Mouse (Mus musculus): ENCODE measurements around the gene Arhgdib. TPM values are rescaled to one million over a fixed set of nuclear protein-coding genes. Genes with fewer than 3 reads are reported as not detected.
"Not testable (repeated sequence)": the region's sequence is repeated elsewhere in the genome, so short reads cannot be mapped to it uniquely, and the experiment has no call there.

Gene Arhgdib
- polyA plus RNA-seq, 1 experiment = 3.0 TPM

- no peaks in the 10 kb centered on the region for H3K36me3 ChIP-seq (ENCODE audit: control insufficient read depth, insufficient read depth, low read length, poor library complexity, severe bottlenecking)
- H3K4me3 ChIP-seq (ENCODE audit: low read depth, low read length) = no peak overlapping the region
- no peak for TF ChIP-seq EP300 (IDR thresholded peaks at IDR 0.05; ENCODE audit: insufficient read depth, low read depth, low read length)
- TF ChIP-seq CTCF (IDR thresholded peaks at IDR 0.05; ENCODE audit: low read depth, low read length) = no peak
- no peak for TF ChIP-seq POLR2A (IDR thresholded peaks at IDR 0.05; ENCODE audit: insufficient read depth, low read length)
- no peak overlapping the region for H3K9ac ChIP-seq (ENCODE audit: low read depth, poor library complexity, severe bottlenecking)
- H3K27me3 ChIP-seq (ENCODE audit: control insufficient read depth, insufficient read depth, low read length, poor library complexity, severe bottlenecking) = no peaks in the 10 kb centered on the region
- no peaks in the 10 kb centered on the region for H3K9me3 ChIP-seq (replicated peaks; ENCODE audit: control insufficient read depth, insufficient read depth, low read length, poor library complexity, severe bottlenecking)
- no peaks in the 10 kb centered on the region for H3K4me1 ChIP-seq (ENCODE audit: control insufficient read depth, insufficient read depth, low read length)
- no peak overlapping the region for H3K27ac ChIP-seq (ENCODE audit: insufficient read depth, low read length)
Measured at GRCm38 (mm10) chr6:136986019-136986418, 44.3 kb upstream of the Arhgdib start.

- Histone ChIP-seq H3K4me1 (ENCODE audit: control insufficient read depth, insufficient read depth, low read length) (no peaks in the 10 kb centered on the region), H3K27me3 (ENCODE audit: control insufficient read depth, insufficient read depth, low read length, poor library complexity, severe bottlenecking) (no peaks in the 10 kb centered on the region), H3K36me3 (ENCODE audit: control insufficient read depth, insufficient read depth, low read length, poor library complexity, severe bottlenecking) (no peaks in the 10 kb centered on the region), H3K9ac (ENCODE audit: low read depth, poor library complexity, severe bottlenecking) (no peak overlapping the region), H3K27ac (ENCODE audit: insufficient read depth, low read length) (no peak overlapping the region), H3K9me3 (replicated peaks; ENCODE audit: control insufficient read depth, insufficient read depth, low read length, poor library complexity, severe bottlenecking) (no peaks in the 10 kb centered on the region), H3K4me3 (ENCODE audit: low read depth, low read length) (no peak overlapping the region)
- no peak for TF ChIP-seq POLR2A (IDR thresholded peaks at IDR 0.05; ENCODE audit: insufficient read depth, low read length)
- TF ChIP-seq EP300 (IDR thresholded peaks at IDR 0.05; ENCODE audit: insufficient read depth, low read depth, low read length) = no peak
- no peak for TF ChIP-seq CTCF (IDR thresholded peaks at IDR 0.05; ENCODE audit: low read depth, low read length)
Measured at GRCm38 (mm10) chr6:136983201-136983600, 41.5 kb upstream of the Arhgdib start.

GRCm38 (mm10) chr6:136982581-136982980 is 40.9 kb upstream of the Arhgdib start:
- Histone ChIP-seq H3K27ac (ENCODE audit: insufficient read depth, low read length) (no peak overlapping the region), H3K9ac (ENCODE audit: low read depth, poor library complexity, severe bottlenecking) (no peak overlapping the region), H3K36me3 (ENCODE audit: control insufficient read depth, insufficient read depth, low read length, poor library complexity, severe bottlenecking) (no peaks in the 10 kb centered on the region), H3K9me3 (replicated peaks; ENCODE audit: control insufficient read depth, insufficient read depth, low read length, poor library complexity, severe bottlenecking) (no peaks in the 10 kb centered on the region), H3K4me1 (ENCODE audit: control insufficient read depth, insufficient read depth, low read length) (no peaks in the 10 kb centered on the region), H3K4me3 (ENCODE audit: low read depth, low read length) (no peak overlapping the region), H3K27me3 (ENCODE audit: control insufficient read depth, insufficient read depth, low read length, poor library complexity, severe bottlenecking) (no peaks in the 10 kb centered on the region)
- TF ChIP-seq EP300 (IDR thresholded peaks at IDR 0.05; ENCODE audit: insufficient read depth, low read depth, low read length) = no peak
- no peak for TF ChIP-seq POLR2A (IDR thresholded peaks at IDR 0.05; ENCODE audit: insufficient read depth, low read length)
- no peak for TF ChIP-seq CTCF (IDR thresholded peaks at IDR 0.05; ENCODE audit: low read depth, low read length)

DNA sequence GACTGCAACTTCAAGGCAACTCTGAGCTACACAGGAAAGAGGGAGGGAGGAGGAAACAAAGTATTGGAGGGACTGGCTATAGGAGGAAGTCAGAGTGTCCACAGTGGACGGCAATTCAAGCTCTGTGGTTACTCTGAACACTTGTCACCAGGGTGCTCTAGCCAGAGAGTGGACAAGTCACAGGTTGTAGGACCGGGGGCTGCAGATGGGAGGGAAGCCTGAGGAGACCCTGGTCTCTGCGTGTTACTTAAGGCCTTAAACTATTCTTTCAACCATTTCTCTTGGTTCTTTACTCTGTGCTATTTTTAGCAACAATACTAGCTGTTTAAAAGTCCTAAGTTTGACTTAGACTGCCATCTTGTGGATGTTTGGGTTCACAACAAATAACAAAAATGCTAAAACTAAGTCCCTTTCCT is 38.6 kb upstream of the Arhgdib start:
- Histone ChIP-seq H3K9ac (ENCODE audit: low read depth, poor library complexity, severe bottlenecking) (no peak overlapping the region), H3K27ac (ENCODE audit: insufficient read depth, low read length) (no peak overlapping the region), H3K9me3 (replicated peaks; ENCODE audit: control insufficient read depth, insufficient read depth, low read length, poor library complexity, severe bottlenecking) (no peaks in the 10 kb centered on the region), H3K27me3 (ENCODE audit: control insufficient read depth, insufficient read depth, low read length, poor library complexity, severe bottlenecking) (no peaks in the 10 kb centered on the region), H3K4me3 (ENCODE audit: low read depth, low read length) (no peak overlapping the region), H3K36me3 (ENCODE audit: control insufficient read depth, insufficient read depth, low read length, poor library complexity, severe bottlenecking) (no peaks in the 10 kb centered on the region), H3K4me1 (ENCODE audit: control insufficient read depth, insufficient read depth, low read length) (no peaks in the 10 kb centered on the region)
- TF ChIP-seq CTCF (IDR thresholded peaks at IDR 0.05; ENCODE audit: low read depth, low read length) = no peak
- no peak for TF ChIP-seq EP300 (IDR thresholded peaks at IDR 0.05; ENCODE audit: insufficient read depth, low read depth, low read length)
- TF ChIP-seq POLR2A (IDR thresholded peaks at IDR 0.05; ENCODE audit: insufficient read depth, low read length) = no peak

DNA sequence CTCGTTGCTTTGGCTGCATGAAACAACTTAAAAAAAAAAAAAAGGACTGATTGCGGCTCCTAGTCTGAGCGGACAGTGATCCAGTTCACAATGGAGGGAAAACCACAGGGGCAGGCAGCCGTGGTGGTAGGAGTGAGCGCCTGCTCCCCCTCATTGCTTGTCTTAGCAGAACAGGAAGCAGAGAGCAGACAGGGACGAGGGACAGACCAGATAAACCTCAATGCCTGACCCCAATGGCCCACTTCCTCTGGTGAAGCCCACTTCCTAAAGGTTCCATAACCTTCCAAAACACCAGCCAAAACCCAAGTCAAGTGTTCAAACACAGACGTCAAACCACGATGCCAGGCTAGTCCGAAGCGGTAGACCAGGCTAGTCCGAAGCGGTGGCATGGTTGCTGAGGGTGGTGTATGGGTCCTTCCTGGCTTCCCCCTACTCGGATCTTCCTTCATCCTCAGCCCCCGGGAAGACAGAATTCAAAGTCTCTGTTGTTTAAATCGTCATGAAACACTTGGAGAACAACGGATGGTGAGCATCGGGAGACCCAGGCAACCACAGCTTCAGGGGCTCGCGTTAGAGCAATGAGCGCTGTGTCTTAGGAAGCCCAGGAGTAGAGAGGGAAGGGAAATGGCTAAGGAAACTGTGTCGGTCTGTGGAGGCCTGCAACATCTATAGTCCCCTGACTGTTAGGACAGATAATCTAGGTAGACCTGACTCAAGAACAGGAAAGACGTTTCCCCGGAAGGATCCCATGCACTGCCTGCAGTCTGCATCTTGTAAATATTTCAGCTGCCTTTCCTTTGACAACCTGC is 37.8 kb upstream of the Arhgdib start:
- Histone ChIP-seq H3K4me1 (ENCODE audit: control insufficient read depth, insufficient read depth, low read length) (no peaks in the 10 kb centered on the region), H3K36me3 (ENCODE audit: control insufficient read depth, insufficient read depth, low read length, poor library complexity, severe bottlenecking) (no peaks in the 10 kb centered on the region), H3K27ac (ENCODE audit: insufficient read depth, low read length) (no peak overlapping the region), H3K27me3 (ENCODE audit: control insufficient read depth, insufficient read depth, low read length, poor library complexity, severe bottlenecking) (no peaks in the 10 kb centered on the region), H3K9me3 (replicated peaks; ENCODE audit: control insufficient read depth, insufficient read depth, low read length, poor library complexity, severe bottlenecking) (no peaks in the 10 kb centered on the region), H3K4me3 (ENCODE audit: low read depth, low read length) (no peak overlapping the region), H3K9ac (ENCODE audit: low read depth, poor library complexity, severe bottlenecking) (no peak overlapping the region)
- no peak for TF ChIP-seq CTCF (IDR thresholded peaks at IDR 0.05; ENCODE audit: low read depth, low read length)
- no peak for TF ChIP-seq POLR2A (IDR thresholded peaks at IDR 0.05; ENCODE audit: insufficient read depth, low read length)
- TF ChIP-seq EP300 (IDR thresholded peaks at IDR 0.05; ENCODE audit: insufficient read depth, low read depth, low read length) = no peak

DNA sequence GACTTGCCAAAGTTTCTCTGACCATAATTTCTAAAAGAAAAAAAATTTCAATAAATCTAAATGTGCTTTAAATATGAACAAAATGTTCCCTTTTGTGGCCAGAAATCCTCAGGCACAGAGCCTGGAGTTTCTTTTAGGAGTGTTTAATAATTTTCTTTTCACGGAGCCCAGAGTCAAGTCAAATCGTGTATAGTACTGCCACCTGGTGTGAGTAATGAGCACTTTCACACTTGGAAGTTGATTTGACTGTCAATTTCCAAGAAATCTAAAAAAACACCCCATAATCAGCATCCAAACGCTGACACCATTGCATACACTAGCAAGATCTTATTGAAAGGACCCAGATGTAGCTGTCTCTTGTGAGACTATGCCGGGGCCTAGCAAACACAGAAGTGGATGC is 27.2 kb upstream of the Arhgdib start:
- not testable (repeated sequence) for H3K36me3 ChIP-seq (ENCODE audit: control insufficient read depth, insufficient read depth, low read length, poor library complexity, severe bottlenecking); H3K27ac ChIP-seq (ENCODE audit: insufficient read depth, low read length); H3K9ac ChIP-seq (ENCODE audit: low read depth, poor library complexity, severe bottlenecking); H3K9me3 ChIP-seq (replicated peaks; ENCODE audit: control insufficient read depth, insufficient read depth, low read length, poor library complexity, severe bottlenecking); H3K4me1 ChIP-seq (ENCODE audit: control insufficient read depth, insufficient read depth, low read length); H3K4me3 ChIP-seq (ENCODE audit: low read depth, low read length); H3K27me3 ChIP-seq (ENCODE audit: control insufficient read depth, insufficient read depth, low read length, poor library complexity, severe bottlenecking)
